Mouse (Mus musculus) ES-E14 (cell line): ENCODE data around the gene Cd48.

Source experiments
- CHD2 ChIP-seq: IDR thresholded peaks from 2 replicates; pipeline ENCODE4 v1.6.1; 2014; ENCODE audit warnings: mild to moderate bottlenecking, low read depth, low read length, inconsistent platforms
- HCFC1 ChIP-seq: IDR thresholded peaks from 2 replicates; pipeline ENCODE4 v1.6.1; 2012; ENCODE audit warnings: low read length, inconsistent platforms, borderline replicate concordance; ENCODE audit not compliant: insufficient read depth
- ZNF384 ChIP-seq: IDR thresholded peaks from 2 replicates; pipeline ENCODE4 v1.6.1; 2012; ENCODE audit warnings: low read depth, low read length, inconsistent platforms

DNA sequence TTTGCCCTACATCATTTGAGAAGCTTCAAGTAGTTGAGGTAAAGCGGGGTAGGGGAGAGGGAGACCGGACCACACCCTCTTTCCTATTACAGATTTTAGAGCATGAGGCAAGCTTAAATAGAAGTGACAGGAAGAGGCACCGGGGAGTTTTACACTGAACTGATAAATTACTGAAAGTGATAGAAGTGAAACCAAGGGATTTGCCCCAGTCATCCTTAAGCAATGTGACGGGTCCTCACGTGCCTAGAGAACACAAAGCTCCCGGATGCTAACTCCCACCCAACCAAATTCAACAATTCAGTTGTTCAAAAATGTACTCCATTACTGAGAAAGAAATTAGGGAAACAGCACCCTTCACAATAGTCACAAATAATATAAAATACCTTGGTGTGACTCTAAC lies 53.1 kb downstream of the Cd48 start:
- TF ChIP-seq CHD2 (no peak), ZNF384 (no peak), HCFC1 (no peak)
